Mouse (Mus musculus) midbrain, embryonic 10.5 days (tissue): ENCODE data around the gene Vmn1r174. TPM values are rescaled to one million over a fixed set of nuclear protein-coding genes. Genes with fewer than 3 reads are reported as not detected.
"Not testable (repeated sequence)": the region's sequence is repeated elsewhere in the genome, so short reads cannot be mapped to it uniquely, and the experiment has no call there.

ENCODE experiments used
- DNase-seq: peaks from one replicate; pipeline ENCODE4 v3.0.0-alpha.2; 2017; ENCODE audit warnings: low spot score
- H3K27ac ChIP-seq: fragments of 300-500 bp; sonication (generic); replicated peaks from 2 replicates; pipeline ENCODE4 v1.5.1; 2016; ENCODE audit warnings: mild to moderate bottlenecking
- H3K27me3 ChIP-seq: fragments of 300-500 bp; sonication (generic); 2 replicates; pipeline ENCODE4 v1.6.1; 2016; ENCODE audit warnings: low read depth, mild to moderate bottlenecking; ENCODE audit not compliant: poor library complexity, severe bottlenecking
- H3K36me3 ChIP-seq: fragments of 300-500 bp; sonication (generic); 2 replicates; pipeline ENCODE4 v1.6.1; 2016; ENCODE audit warnings: mild to moderate bottlenecking, moderate library complexity
- H3K4me1 ChIP-seq: fragments of 300-500 bp; sonication (generic); 2 replicates; pipeline ENCODE4 v1.6.1; 2016
- H3K4me3 ChIP-seq: fragments of 300-500 bp; sonication (generic); 2 replicates; pipeline ENCODE4 v1.5.1; 2016; ENCODE audit warnings: mild to moderate bottlenecking, moderate library complexity
- H3K9me3 ChIP-seq: fragments of 300-500 bp; sonication (generic); replicated peaks from 2 replicates; pipeline ENCODE4 v1.6.1; 2016; ENCODE audit warnings: mild to moderate bottlenecking
- WGBS: fragments of 180-500 bp; shearing (Covaris S2); methylation state at CpG from one replicate; pipeline ENCODE4 v1.1.7; 2016; 5-methylcytosine and 5-hydroxymethylcytosine counted together
- polyA plus RNA-seq: library from polyadenylated mRNA; unstranded; fragments of >200 nt; fragmentation: Nextera tagmentation; extraction: Ambion mirVana; gene quantifications from 2 replicates; pipeline ENCODE4 v1.2.1, GENCODE M21; 2016

Vmn1r174 gene
- polyA plus RNA-seq, result not detected in 2 replicates

DNA sequence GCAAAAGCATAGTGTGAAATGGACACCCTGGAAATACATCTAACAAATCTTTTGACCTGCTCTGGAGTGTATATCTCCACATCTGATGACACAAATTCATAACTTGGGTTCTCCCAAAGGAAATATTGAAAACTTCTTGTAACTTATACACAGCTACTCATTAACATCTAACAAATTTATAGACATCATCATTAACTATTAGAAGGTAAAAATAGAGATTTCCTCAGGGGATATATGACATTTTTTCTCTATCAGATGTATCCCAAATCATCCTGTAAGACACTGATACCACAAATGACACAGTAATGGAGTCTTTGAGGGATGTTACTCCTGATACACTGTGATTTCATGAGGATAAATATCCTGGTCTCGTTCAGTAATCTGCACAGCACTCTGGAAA, at the start of gene Vmn1r174:
Gene Vmn1r174 (plus strand): TSS at position 301 of the 400 bp plus-strand sequence.
- not testable (repeated sequence) for H3K27ac ChIP-seq, H3K27me3 ChIP-seq, H3K4me1 ChIP-seq, DNase-seq, H3K9me3 ChIP-seq, H3K36me3 ChIP-seq, H3K4me3 ChIP-seq
- 70% methylated on average over 1 of the region's 1 CpGs for WGBS

DNA sequence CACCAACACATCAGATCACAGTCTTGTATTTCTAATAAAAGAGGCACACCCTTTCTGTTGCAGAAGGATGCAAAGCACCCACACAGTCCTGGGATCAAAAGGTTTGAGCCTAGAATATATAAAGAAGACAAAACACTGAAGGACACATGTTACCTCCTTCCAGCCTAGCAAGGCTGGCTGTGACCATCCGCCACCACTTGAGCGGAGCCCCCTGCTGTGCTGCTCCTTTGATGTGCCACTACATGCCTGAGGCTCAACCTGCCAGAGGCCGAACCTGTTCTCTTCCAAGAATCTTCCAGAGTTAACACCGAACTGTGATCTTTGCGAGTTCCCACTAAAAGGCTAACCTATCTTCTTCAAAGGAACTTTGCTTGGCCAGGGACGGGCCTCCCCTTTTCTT, 32.5 kb downstream of the Vmn1r174 start:
- Histone ChIP-seq H3K27me3 (no peaks in the 10 kb centered on the region), H3K4me3 (no peak overlapping the region), H3K9me3 (peaks cover 89% of the 10 kb centered on the region), H3K36me3 (no peaks in the 10 kb centered on the region), H3K4me1 (no peaks in the 10 kb centered on the region), H3K27ac (no peak overlapping the region)
- no peak for DNase-seq
- 79% methylated on average over 6 of the region's 6 CpGs for WGBS

- DNase-seq, H3K36me3 ChIP-seq, H3K27me3 ChIP-seq, H3K4me3 ChIP-seq, H3K4me1 ChIP-seq, H3K27ac ChIP-seq: not testable (repeated sequence)
- peaks cover 25% of the 10 kb centered on the region for H3K9me3 ChIP-seq
Observed at GRCm38 (mm10) chr7:23810543-23810942, 58.5 kb downstream of the Vmn1r174 start, which contains the start of gene Vmn1r175. Gene Vmn1r175 (minus strand): TSS chr7:23810643.

Other genes with a start within 250 kb of the Vmn1r174 start
- not detected in 2 replicates for gene Vmn1r167, start 245.1 kb upstream of the Vmn1r174 start, polyA plus RNA-seq
- gene Vmn1r168, start 212.5 kb upstream of the Vmn1r174 start, polyA plus RNA-seq, result not detected in 2 replicates
- gene Vmn1r169, start 176.7 kb upstream of the Vmn1r174 start, polyA plus RNA-seq, result not detected in 2 replicates
- gene Vmn1r170, start 146.1 kb upstream of the Vmn1r174 start, polyA plus RNA-seq, result not detected in 2 replicates
- gene Vmn1r171, start 121.5 kb upstream of the Vmn1r174 start, polyA plus RNA-seq, result not detected in 2 replicates
- gene Vmn1r172, start 94.0 kb upstream of the Vmn1r174 start, polyA plus RNA-seq, result not detected in 2 replicates
- gene Vmn1r173, start 51.6 kb upstream of the Vmn1r174 start, polyA plus RNA-seq, result not detected in 2 replicates
- not detected in 2 replicates for gene Vmn1r175, start 58.4 kb downstream of the Vmn1r174 start, polyA plus RNA-seq
- not detected in 2 replicates for gene Vmn1r176, start 85.1 kb downstream of the Vmn1r174 start, polyA plus RNA-seq
- not detected in 2 replicates for gene Vmn1r177, start 114.2 kb downstream of the Vmn1r174 start, polyA plus RNA-seq
- not detected in 2 replicates for gene Vmn1r178, start 139.7 kb downstream of the Vmn1r174 start, polyA plus RNA-seq
- not detected in 2 replicates for gene Vmn1r179, start 174.7 kb downstream of the Vmn1r174 start, polyA plus RNA-seq
- gene Vmn1r180, start 198.4 kb downstream of the Vmn1r174 start, polyA plus RNA-seq, result not detected in 2 replicates
- not detected in 2 replicates for gene Vmn1r181, start 222.3 kb downstream of the Vmn1r174 start, polyA plus RNA-seq
- not detected in 2 replicates for gene V1rd19, start 249.4 kb downstream of the Vmn1r174 start, polyA plus RNA-seq